Mouse (Mus musculus) MEL (cell line): ENCODE results near the gene Ube2g2. TPM values are rescaled to one million over a fixed set of nuclear protein-coding genes. Genes with fewer than 3 reads are reported as not detected.

Experiments used
- DNase-seq: peaks from one replicate; pipeline ENCODE4 v3.0.0; 2011; ENCODE audit warnings: low read depth, low spot score
- H3K27ac ChIP-seq: 2 replicates; pipeline ENCODE4 v1.5.1; 2012; ENCODE audit warnings: low read depth, mild to moderate bottlenecking, control low read depth, low read length, moderate library complexity; ENCODE audit not compliant: control insufficient read depth
- H3K27me3 ChIP-seq, 2 experiments: fragments of 150-350 bp in 1 of 2; sonication (generic) in 1 of 2; 2 replicates each; pipeline ENCODE4 v1.6.1; 2012; ENCODE audit warnings: low read length in 2 of 2, mild to moderate bottlenecking in 2 of 2, improper control_type of control experiment in 1 of 2, moderate library complexity in 1 of 2; ENCODE audit not compliant: insufficient read depth in 2 of 2, control insufficient read depth in 1 of 2
- H3K36me3 ChIP-seq, 2 experiments: 2 replicates each; pipeline ENCODE4 v1.6.1; 2012 to 2014; ENCODE audit warnings: low read length in 2 of 2, improper control_type of control experiment in 1 of 2, inconsistent platforms in 1 of 2, mild to moderate bottlenecking in 1 of 2; ENCODE audit not compliant: insufficient read depth in 2 of 2, control insufficient read depth in 1 of 2
- H3K4me1 ChIP-seq, 2 experiments: fragments of 150-350 bp in 1 of 2; sonication (generic) in 1 of 2; 2 replicates each; pipeline ENCODE4 v1.6.1; 2012; ENCODE audit warnings: low read length in 2 of 2, improper control_type of control experiment in 1 of 2, mild to moderate bottlenecking in 1 of 2; ENCODE audit not compliant: insufficient read depth in 2 of 2, control insufficient read depth in 1 of 2
- H3K4me3 ChIP-seq, 2 experiments: fragments of 150-350 bp in 1 of 2; sonication (generic) in 1 of 2; 2 replicates each; pipeline ENCODE4 v1.5.1; 2012; ENCODE audit warnings: low read depth in 2 of 2, low read length in 2 of 2, mild to moderate bottlenecking in 2 of 2, moderate library complexity in 2 of 2, control low read depth in 1 of 2, improper control_type of control experiment in 1 of 2; ENCODE audit not compliant: control insufficient read depth in 1 of 2, insufficient read depth in 1 of 2
- H3K79me2 ChIP-seq: 2 replicates; pipeline ENCODE4 v1.6.1; 2012; ENCODE audit warnings: mild to moderate bottlenecking, low read length, moderate library complexity; ENCODE audit not compliant: control insufficient read depth, poor library complexity, insufficient read depth
- H3K9ac ChIP-seq: 2 replicates; pipeline ENCODE4 v1.6.1; 2012; ENCODE audit warnings: low read depth, mild to moderate bottlenecking, control low read depth, low read length, moderate library complexity; ENCODE audit not compliant: control insufficient read depth, poor library complexity, severe bottlenecking
- H3K9me3 ChIP-seq: fragments of 150-350 bp; sonication (generic); replicated peaks from 2 replicates; pipeline ENCODE4 v1.6.1; 2012; ENCODE audit warnings: mild to moderate bottlenecking, low read length, improper control_type of control experiment, moderate library complexity; ENCODE audit not compliant: insufficient read depth
- ELF1 ChIP-seq: IDR thresholded peaks from 2 replicates; pipeline ENCODE4 v1.6.1; 2014; ENCODE audit warnings: low read depth, mild to moderate bottlenecking, inconsistent platforms, low read length, improper control_type of control experiment, moderate library complexity
- EP300 ChIP-seq, 2 experiments: IDR thresholded peaks; 2 replicates each; pipeline ENCODE4 v1.6.1; 2011; ENCODE audit warnings: improper control_type of control experiment in 2 of 2, low read length in 2 of 2, low read depth in 1 of 2, mild to moderate bottlenecking in 1 of 2
- ETS1 ChIP-seq: IDR thresholded peaks from 2 replicates; pipeline ENCODE4 v1.6.1; 2012; ENCODE audit warnings: low read depth, mild to moderate bottlenecking, inconsistent platforms, low read length, improper control_type of control experiment, moderate library complexity
- JUND ChIP-seq: IDR thresholded peaks from 2 replicates; pipeline ENCODE4 v1.6.1; 2011; ENCODE audit warnings: low read depth, mild to moderate bottlenecking, improper control_type of control experiment, low read length
- MEF2A ChIP-seq: IDR thresholded peaks from 2 replicates; pipeline ENCODE4 v1.6.1; 2014; ENCODE audit warnings: low read depth, mild to moderate bottlenecking, inconsistent platforms, low read length, improper control_type of control experiment; ENCODE audit not compliant: poor library complexity, insufficient replicate concordance, severe bottlenecking; ENCODE audit errors: extremely low read depth
- USF2 ChIP-seq, 2 experiments: IDR thresholded peaks; 2 replicates each; pipeline ENCODE4 v1.6.1; 2011 to 2012; ENCODE audit warnings: improper control_type of control experiment in 2 of 2, low read length in 2 of 2, borderline replicate concordance in 1 of 2, inconsistent platforms in 1 of 2, low read depth in 1 of 2, mild to moderate bottlenecking in 1 of 2; ENCODE audit not compliant: insufficient read depth in 1 of 2
- ZKSCAN1 ChIP-seq: IDR thresholded peaks from 2 replicates; pipeline ENCODE4 v1.6.1; 2012; ENCODE audit warnings: low read depth, mild to moderate bottlenecking, inconsistent platforms, low read length, improper control_type of control experiment, moderate library complexity
- ZMIZ1 ChIP-seq: IDR thresholded peaks from 2 replicates; pipeline ENCODE4 v1.6.1; 2012; ENCODE audit warnings: low read depth, mild to moderate bottlenecking, inconsistent platforms, low read length, improper control_type of control experiment, moderate library complexity
- ZNF384 ChIP-seq: IDR thresholded peaks from 2 replicates; pipeline ENCODE4 v1.6.1; 2012; ENCODE audit warnings: low read depth, mild to moderate bottlenecking, inconsistent platforms, low read length, improper control_type of control experiment
- polyA plus RNA-seq, 2 experiments: library from polyadenylated mRNA; stranded (reverse) in 1 of 2; unstranded in 1 of 2; fragments of >175 nt in 1 of 2; fragments of >200 nt in 1 of 2; gene quantifications; 2 replicates each; pipeline versions ENCODE4 v1.2.1 to v1.2.4; 2012; ENCODE audit warnings: low replicate concordance in 2 of 2, low read depth in 1 of 2; ENCODE audit not compliant: insufficient read length in 2 of 2, insufficient read depth in 1 of 2, missing spikeins in 1 of 2
- total RNA-seq: library from RNA; depleted of rRNA; stranded (reverse); fragments of 300-350 nt; gene quantifications from 2 replicates; pipeline ENCODE4 v1.2.3, GENCODE M21; 2012

Gene Ube2g2
- total and polyA plus RNA-seq, 3 experiments: 62.4 to 112 TPM; not detected in 1

GRCm38 (mm10) chr10:77621546-77621945 is 529 bp upstream of the Ube2g2 start:
- no peaks in the 10 kb centered on the region for H3K9me3 ChIP-seq
- peaks cover 2 to 8% of the 10 kb centered on the region in 2 experiments; a peak in 3 of 4 replicates for H3K36me3 ChIP-seq
- peaks cover 2 to 3% of the 10 kb centered on the region in 2 experiments for H3K4me1 ChIP-seq

GRCm38 (mm10) chr10:77623069-77623492 is 1.0 kb downstream of the Ube2g2 start:
- Histone ChIP-seq H3K27ac (peak overlapping the region; percentile 79), H3K9me3 (no peaks in the 10 kb centered on the region), H3K79me2 (peaks cover 53% of the 10 kb centered on the region), H3K36me3 (peaks cover under 1 to 10% of the 10 kb centered on the region in 2 experiments; a peak in 3 of 4 replicates), H3K9ac (peak overlapping the region; percentile 95), H3K4me3 (peak overlapping the region; percentile 92 to 95), H3K4me1 (peaks cover 2 to 6% of the 10 kb centered on the region in 2 experiments), H3K27me3 (no peaks in the 10 kb centered on the region)
- peak; percentile 51 for DNase-seq
- TF ChIP-seq USF2 (IDR thresholded peaks at IDR 0.05; ENCODE audit: borderline replicate concordance in 1 of 2, insufficient read depth in 1 of 2, low read depth in 1 of 2, low read length in 2 of 2) (no peak), ZNF384 (0 out of 2 replicates have a peak, but pooled peaks have one; percentile 18)

More at GRCm38 (mm10) chr10:77621546-77621945, 529 bp upstream of the Ube2g2 start:
- Histone ChIP-seq H3K27ac (peak overlapping the region; percentile 91), H3K4me3 (peak overlapping the region; percentile 69 to 95), H3K9ac (peak overlapping the region; percentile 91), H3K27me3 (no peaks in the 10 kb centered on the region), H3K79me2 (peaks cover 43% of the 10 kb centered on the region)
- 0 out of 2 replicates have a peak, but pooled peaks have one; percentile 16 for TF ChIP-seq JUND
- 0 out of 2 replicates have a peak, but pooled peaks have one; percentile 37 for TF ChIP-seq ZKSCAN1
- TF ChIP-seq EP300 (IDR thresholded peaks at IDR 0.05; ENCODE audit: low read depth in 1 of 2, low read length in 2 of 2): 0 out of 4 replicates have a peak, but pooled peaks of 1 of the 2 experiments have one; percentile 14
- TF ChIP-seq ELF1: peak; percentile 19; the same call in 1 of the 2 replicates
- no peak for TF ChIP-seq MEF2A
- peak; percentile 66 for DNase-seq

GRCm38 (mm10) chr10:77623639-77624400 is 1.7 kb downstream of the Ube2g2 start:
- H3K9me3 ChIP-seq: no peaks in the 10 kb centered on the region
- H3K27me3 ChIP-seq: no peaks in the 10 kb centered on the region
- DNase-seq: no peak
- peaks cover 2 to 6% of the 10 kb centered on the region in 2 experiments for H3K4me1 ChIP-seq
- H3K36me3 ChIP-seq: peaks cover 0 to 10% of the 10 kb centered on the region in 2 experiments; a peak in 3 of 4 replicates
- H3K27ac ChIP-seq: no peak overlapping the region
- TF ChIP-seq ETS1: peak; percentile 29; the same call in 1 of the 2 replicates
- TF ChIP-seq ZMIZ1: no peak
- peaks cover 59% of the 10 kb centered on the region for H3K79me2 ChIP-seq
- H3K4me3 ChIP-seq: peak overlapping the region in 1 of 2 experiments; percentile 92; a peak in 1 of 4 replicates
- H3K9ac ChIP-seq: peak overlapping the region; percentile 95
